Mouse (Mus musculus): ENCODE measurements at regions not wholly inside any gene's neighbourhood (a gene's known extent, or its start where the extent isn't known, plus 50 kb on each side); places are given as distances from the start of the nearest gene placed in this dataset.

DNA sequence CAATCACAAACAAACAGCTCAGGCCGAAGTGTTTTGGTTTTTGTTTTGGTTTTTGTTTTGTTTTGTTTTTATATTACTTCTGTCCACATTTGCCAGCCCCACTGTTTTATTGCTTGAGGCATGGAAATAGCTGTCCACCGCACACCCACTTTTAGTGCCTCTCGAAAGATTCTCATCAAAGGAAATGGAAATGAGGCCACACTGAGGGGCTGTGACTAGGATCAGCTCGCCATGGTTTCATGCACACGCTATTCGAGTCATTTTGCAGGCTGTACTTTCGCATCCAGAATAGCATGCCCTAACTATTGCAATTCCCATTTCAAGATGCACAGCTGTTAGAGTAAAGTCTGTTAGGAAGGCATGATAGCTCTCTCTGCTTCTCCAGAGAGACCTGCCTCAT lies 1543.4 kb upstream of the Tenm3 start:
- DNase-seq = no peak

DNA sequence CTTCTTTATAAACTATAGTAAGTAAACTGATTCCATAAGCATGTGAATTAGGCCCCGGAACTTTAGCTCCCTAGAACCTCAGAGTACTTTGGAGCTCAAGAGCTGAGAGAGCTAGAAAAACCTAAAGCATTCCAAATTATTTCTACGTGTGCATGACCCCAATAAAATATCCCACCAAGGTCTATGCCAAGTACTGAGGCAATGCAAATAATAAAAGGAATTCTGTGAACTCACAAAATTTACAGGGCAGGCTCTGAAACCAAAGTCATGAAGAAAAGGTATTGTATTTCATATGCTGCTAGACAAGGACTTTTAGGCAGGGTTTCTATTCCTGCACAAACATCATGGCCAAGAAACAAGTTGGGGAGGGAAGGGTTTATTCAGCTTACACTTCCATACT lies 1539.9 kb upstream of the Tenm3 start:
- DNase-seq = no peak

GRCm38 (mm10) chr8:50379745-50380144 lies 1536.0 kb upstream of the Tenm3 start:
- no peak for DNase-seq

DNA sequence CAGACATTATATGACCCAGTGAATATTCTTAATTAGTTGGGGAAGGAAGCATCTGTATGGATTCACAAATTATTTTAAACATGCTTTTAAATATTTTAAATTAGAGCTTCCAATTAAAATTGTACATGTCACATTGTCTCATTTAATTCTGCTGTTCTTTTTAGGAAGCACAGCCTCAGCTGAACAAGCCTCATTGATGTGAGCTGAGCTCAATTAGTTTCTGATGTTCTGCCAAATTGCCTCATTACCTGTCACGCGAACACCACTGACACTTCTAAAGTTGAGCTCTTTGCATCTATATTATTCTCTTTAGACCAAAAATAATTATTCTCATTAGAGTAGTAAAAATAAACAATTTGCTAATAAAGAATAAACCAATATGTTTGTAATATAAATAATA lies 1530.0 kb upstream of the Tenm3 start:
- DNase-seq = no peak

DNA sequence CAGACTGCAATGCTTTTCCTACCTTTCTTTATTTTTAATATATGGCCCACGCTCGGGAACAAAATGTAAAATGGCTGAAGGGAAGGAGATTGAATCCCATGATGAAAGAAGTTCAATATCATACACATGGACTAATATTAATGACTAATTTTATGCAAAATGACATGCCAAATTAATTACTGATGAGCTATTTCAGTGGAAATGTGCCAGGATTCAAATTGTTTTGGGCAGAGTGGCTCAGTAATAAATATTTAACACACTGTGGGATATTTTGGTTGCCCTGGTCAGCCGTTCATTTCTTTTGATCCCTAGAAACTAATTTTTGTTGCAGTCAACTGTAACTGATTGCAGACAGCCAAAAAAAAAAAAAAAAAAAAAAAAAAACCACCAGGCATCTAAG lies 1482.7 kb upstream of the Tenm3 start:
- no peak for DNase-seq

DNA sequence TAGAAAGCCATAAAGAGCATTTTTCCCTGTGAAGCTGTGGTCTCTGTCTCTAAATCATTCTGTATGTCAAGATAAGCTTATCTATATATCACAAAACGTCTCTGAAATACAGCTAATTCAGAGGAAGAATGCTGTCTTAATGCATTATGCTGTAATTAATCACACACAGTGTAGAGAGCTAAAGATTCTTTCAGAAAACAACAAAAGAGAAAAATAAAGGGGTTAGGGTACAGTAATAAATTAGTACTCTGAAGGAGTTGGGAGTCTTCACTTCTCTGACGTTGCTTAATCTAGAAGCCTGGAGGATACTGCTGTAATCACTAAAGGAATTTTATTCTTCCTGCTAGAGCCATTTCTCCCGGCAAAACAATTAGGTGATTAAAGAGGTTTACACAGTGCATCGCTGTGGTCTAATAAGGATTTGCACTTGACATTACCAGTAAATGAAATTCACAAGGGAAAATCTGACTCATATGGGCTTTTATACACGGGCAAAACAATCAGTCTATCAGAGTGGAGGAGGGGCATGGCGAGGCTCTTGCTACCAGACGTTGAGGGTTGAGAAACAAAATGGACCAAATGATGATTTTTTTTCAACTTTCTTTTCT lies 1477.7 kb upstream of the Tenm3 start:
- DNase-seq = no peak

DNA sequence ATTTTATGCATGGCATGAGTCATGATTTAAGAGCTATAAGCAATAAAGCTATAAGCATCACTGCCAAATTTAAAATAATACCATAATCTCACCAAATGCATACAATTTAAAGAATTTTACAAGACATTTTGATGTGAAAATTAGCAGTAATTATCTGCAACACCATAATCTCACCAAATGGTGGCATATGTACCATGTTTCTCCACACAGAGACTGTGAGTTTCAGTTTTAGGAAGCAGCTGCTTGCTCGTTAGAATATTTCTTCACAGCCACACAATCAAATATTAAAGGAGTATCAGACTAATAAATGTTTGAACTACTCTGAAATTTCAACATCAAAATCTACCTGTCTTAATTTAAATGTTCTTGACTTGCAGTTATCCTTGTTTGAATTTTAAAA lies 1472.9 kb upstream of the Tenm3 start:
- no peak for DNase-seq

DNA sequence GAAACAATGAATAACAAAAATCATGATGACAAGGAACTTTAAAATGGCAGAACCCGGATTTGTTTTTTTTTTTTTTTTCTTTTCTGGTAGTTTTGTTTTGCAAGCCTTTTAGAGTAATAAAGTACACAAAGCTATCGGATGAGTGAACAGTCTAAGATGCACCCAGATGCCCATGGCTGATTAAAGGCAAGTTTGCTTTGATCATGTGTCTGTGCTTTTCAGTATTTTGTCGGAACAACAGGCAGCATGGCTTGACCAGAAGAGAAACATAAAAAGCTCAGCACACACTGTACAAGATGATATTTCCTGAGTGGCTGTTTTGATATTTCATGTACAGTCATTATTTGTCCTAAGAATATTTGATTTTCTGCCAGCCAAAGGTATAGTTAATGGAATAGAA lies 1466.6 kb upstream of the Tenm3 start:
- DNase-seq = no peak

GRCm38 (mm10) chr8:50300316-50300715 lies 1456.6 kb upstream of the Tenm3 start:
- DNase-seq = no peak

GRCm38 (mm10) chr8:50293501-50293900 lies 1449.8 kb upstream of the Tenm3 start:
- peak; percentile 51 for DNase-seq

GRCm38 (mm10) chr8:50292158-50292557 lies 1448.4 kb upstream of the Tenm3 start:
- DNase-seq = peak; percentile 46

DNA sequence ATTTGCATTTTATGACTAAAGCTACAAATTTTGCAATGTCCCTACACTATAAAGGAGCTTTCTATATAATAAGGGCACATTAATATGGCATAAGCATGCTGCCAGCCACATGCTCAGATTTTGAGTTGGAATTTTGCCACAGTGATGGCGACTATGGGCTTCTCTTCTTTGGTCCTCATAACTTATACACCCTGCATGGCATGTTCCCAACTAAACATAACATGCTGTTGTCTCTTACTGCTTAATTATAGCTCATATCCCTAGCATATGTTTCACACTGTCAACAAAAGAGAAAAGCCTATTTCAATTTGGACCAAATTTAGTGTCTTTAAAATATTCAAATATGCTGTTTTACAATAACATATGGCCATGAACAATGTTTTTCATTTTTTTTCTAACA lies 1432.6 kb upstream of the Tenm3 start:
- DNase-seq = no peak

DNA sequence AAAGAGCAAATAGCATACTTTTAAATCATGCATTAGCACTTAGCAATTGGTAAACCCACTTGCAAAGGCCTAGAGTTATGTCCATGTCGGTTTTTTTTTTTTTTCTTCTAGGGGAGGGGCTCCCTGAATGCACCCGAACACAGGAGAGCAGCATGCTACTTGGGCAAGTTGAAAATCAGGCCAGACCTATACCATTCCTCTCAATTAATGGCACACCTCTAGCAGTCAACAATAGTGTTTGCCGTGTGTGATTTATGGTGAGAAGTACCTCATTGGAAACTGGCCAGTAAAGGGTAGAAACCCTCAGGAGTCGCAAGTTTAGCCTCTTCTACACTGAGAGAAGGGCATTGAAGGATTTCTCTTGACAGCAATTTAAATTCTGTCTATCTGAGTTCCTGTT lies 1421.0 kb upstream of the Tenm3 start:
- no peak for DNase-seq
